Mouse (Mus musculus): ENCODE measurements around the gene Sfr1. TPM values are rescaled to one million over a fixed set of nuclear protein-coding genes. Genes with fewer than 3 reads are reported as not detected.
A peak's percentile ranks its signal among the peaks of the same experiment; 100 is the strongest.

Gene Sfr1
- polyA plus RNA-seq, 1 experiment from 2014 or later = 217 TPM

GRCm38 (mm10) chr19:47750391-47750790 lies 18.9 kb downstream of the Sfr1 start:
- 87% methylated on average over 5 of the region's 5 CpGs for WGBS
- Histone ChIP-seq H3K4me1 (ENCODE audit: control insufficient read depth in 2 of 2, insufficient read depth in 2 of 2, low read length in 2 of 2) (no peaks in the 10 kb centered on the region; a peak in 1 of 4 replicates), H3K4me2 (ENCODE audit: low read length) (no peak overlapping the region), H3K4me3 (ENCODE audit: control insufficient read depth in 1 of 2, insufficient read depth in 1 of 2, low read depth in 1 of 2, low read length in 2 of 2) (no peak overlapping the region), H3K9me3 (ENCODE audit: control insufficient read depth, low read length) (no peaks in the 10 kb centered on the region), H3K27me3 (ENCODE audit: control insufficient read depth, insufficient read depth, low read length) (no peaks in the 10 kb centered on the region), H3K9ac (ENCODE audit: low read length) (no peak overlapping the region), H3K27ac (replicated peaks in 1 of 2; ENCODE audit: control insufficient read depth in 1 of 2, insufficient read depth in 1 of 2, low read depth in 2 of 2, low read length in 2 of 2) (no peak overlapping the region), H3K36me3 (ENCODE audit: control insufficient read depth, insufficient read depth, low read length) (no peaks in the 10 kb centered on the region)
- no peak for ATAC-seq (ENCODE audit: insufficient number of reproducible peaks, insufficient read depth, low FRiP score, low read depth)

- no peaks in the 10 kb centered on the region for H3K27me3 ChIP-seq (ENCODE audit: control insufficient read depth, insufficient read depth, low read length)
- WGBS = 90% methylated on average over 9 of the region's 9 CpGs
- ATAC-seq (ENCODE audit: insufficient number of reproducible peaks, insufficient read depth, low FRiP score, low read depth) = no peak
- H3K4me2 ChIP-seq (ENCODE audit: low read length) = no peak overlapping the region
- no peak overlapping the region for H3K9ac ChIP-seq (ENCODE audit: low read length)
- no peak overlapping the region for H3K4me3 ChIP-seq (ENCODE audit: control insufficient read depth in 1 of 2, insufficient read depth in 1 of 2, low read depth in 1 of 2, low read length in 2 of 2)
- H3K36me3 ChIP-seq (ENCODE audit: control insufficient read depth, insufficient read depth, low read length) = no peaks in the 10 kb centered on the region
- H3K4me1 ChIP-seq (ENCODE audit: control insufficient read depth in 2 of 2, insufficient read depth in 2 of 2, low read length in 2 of 2) = no peaks in the 10 kb centered on the region
- H3K9me3 ChIP-seq (ENCODE audit: control insufficient read depth, low read length) = no peaks in the 10 kb centered on the region
- H3K27ac ChIP-seq (replicated peaks in 1 of 2; ENCODE audit: control insufficient read depth in 1 of 2, insufficient read depth in 1 of 2, low read depth in 2 of 2, low read length in 2 of 2) = no peak overlapping the region
Measured at GRCm38 (mm10) chr19:47752456-47752855, 21.0 kb downstream of the Sfr1 start.

GRCm38 (mm10) chr19:47753921-47754320 lies 22.4 kb downstream of the Sfr1 start:
- H3K9ac ChIP-seq (ENCODE audit: low read length) = no peak overlapping the region
- no peaks in the 10 kb centered on the region for H3K9me3 ChIP-seq (ENCODE audit: control insufficient read depth, low read length)
- no peaks in the 10 kb centered on the region for H3K27me3 ChIP-seq (ENCODE audit: control insufficient read depth, insufficient read depth, low read length)
- WGBS = 90% methylated on average over 4 of the region's 4 CpGs
- H3K4me3 ChIP-seq (ENCODE audit: control insufficient read depth in 1 of 2, insufficient read depth in 1 of 2, low read depth in 1 of 2, low read length in 2 of 2) = no peak overlapping the region
- no peak for ATAC-seq (ENCODE audit: insufficient number of reproducible peaks, insufficient read depth, low FRiP score, low read depth)
- H3K4me2 ChIP-seq (ENCODE audit: low read length) = no peak overlapping the region
- no peaks in the 10 kb centered on the region for H3K4me1 ChIP-seq (ENCODE audit: control insufficient read depth in 2 of 2, insufficient read depth in 2 of 2, low read length in 2 of 2)
- H3K36me3 ChIP-seq (ENCODE audit: control insufficient read depth, insufficient read depth, low read length) = no peaks in the 10 kb centered on the region
- H3K27ac ChIP-seq (replicated peaks in 1 of 2; ENCODE audit: control insufficient read depth in 1 of 2, insufficient read depth in 1 of 2, low read depth in 2 of 2, low read length in 2 of 2) = no peak overlapping the region

DNA sequence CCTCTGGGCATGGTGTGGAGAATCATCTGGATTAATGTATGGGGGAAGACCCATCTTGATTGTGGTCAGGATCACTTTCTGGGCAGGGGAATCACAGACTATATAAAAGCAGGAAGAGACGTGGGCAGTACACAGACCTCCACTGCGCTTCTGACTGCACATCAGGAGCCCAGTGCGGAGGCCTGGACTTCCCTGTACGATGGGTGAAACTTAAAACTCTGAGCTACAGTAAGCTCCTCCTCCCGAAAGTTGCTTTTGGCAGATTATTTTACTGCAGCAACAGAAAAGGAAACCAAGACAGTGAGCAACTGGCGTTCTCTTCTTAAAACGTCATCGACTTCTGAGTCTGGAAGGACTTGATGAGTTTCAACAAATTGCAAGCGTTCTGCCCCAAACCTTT lies 23.4 kb downstream of the Sfr1 start:
- no peaks in the 10 kb centered on the region for H3K4me1 ChIP-seq (ENCODE audit: control insufficient read depth in 2 of 2, insufficient read depth in 2 of 2, low read length in 2 of 2)
- H3K9me3 ChIP-seq (ENCODE audit: control insufficient read depth, low read length) = no peaks in the 10 kb centered on the region
- no peak for ATAC-seq (ENCODE audit: insufficient number of reproducible peaks, insufficient read depth, low FRiP score, low read depth)
- H3K27ac ChIP-seq (replicated peaks in 1 of 2; ENCODE audit: control insufficient read depth in 1 of 2, insufficient read depth in 1 of 2, low read depth in 2 of 2, low read length in 2 of 2) = no peak overlapping the region
- no peaks in the 10 kb centered on the region for H3K27me3 ChIP-seq (ENCODE audit: control insufficient read depth, insufficient read depth, low read length)
- 89% methylated on average over 9 of the region's 9 CpGs for WGBS
- no peaks in the 10 kb centered on the region for H3K36me3 ChIP-seq (ENCODE audit: control insufficient read depth, insufficient read depth, low read length)
- no peak overlapping the region for H3K4me3 ChIP-seq (ENCODE audit: control insufficient read depth in 1 of 2, insufficient read depth in 1 of 2, low read depth in 1 of 2, low read length in 2 of 2)
- no peak overlapping the region for H3K9ac ChIP-seq (ENCODE audit: low read length)
- H3K4me2 ChIP-seq (ENCODE audit: low read length) = no peak overlapping the region

- Histone ChIP-seq H3K36me3 (ENCODE audit: control insufficient read depth, insufficient read depth, low read length) (no peaks in the 10 kb centered on the region), H3K9me3 (ENCODE audit: control insufficient read depth, low read length) (no peaks in the 10 kb centered on the region), H3K4me3 (ENCODE audit: control insufficient read depth in 1 of 2, insufficient read depth in 1 of 2, low read depth in 1 of 2, low read length in 2 of 2) (peak overlapping the region; percentile 31 to 41), H3K27me3 (ENCODE audit: control insufficient read depth, insufficient read depth, low read length) (no peaks in the 10 kb centered on the region), H3K27ac (replicated peaks in 1 of 2; ENCODE audit: control insufficient read depth in 1 of 2, insufficient read depth in 1 of 2, low read depth in 2 of 2, low read length in 2 of 2) (no peak overlapping the region), H3K4me1 (ENCODE audit: control insufficient read depth in 2 of 2, insufficient read depth in 2 of 2, low read length in 2 of 2) (no peaks in the 10 kb centered on the region), H3K4me2 (ENCODE audit: low read length) (peak overlapping the region; percentile 61), H3K9ac (ENCODE audit: low read length) (peak overlapping the region; percentile 31; the same call in 1 of the 2 replicates)
- 42% methylated on average over 19 of the region's 19 CpGs for WGBS
- no peak for ATAC-seq (ENCODE audit: insufficient number of reproducible peaks, insufficient read depth, low FRiP score, low read depth)
Measured at GRCm38 (mm10) chr19:47755625-47756024, 24.1 kb downstream of the Sfr1 start.

DNA sequence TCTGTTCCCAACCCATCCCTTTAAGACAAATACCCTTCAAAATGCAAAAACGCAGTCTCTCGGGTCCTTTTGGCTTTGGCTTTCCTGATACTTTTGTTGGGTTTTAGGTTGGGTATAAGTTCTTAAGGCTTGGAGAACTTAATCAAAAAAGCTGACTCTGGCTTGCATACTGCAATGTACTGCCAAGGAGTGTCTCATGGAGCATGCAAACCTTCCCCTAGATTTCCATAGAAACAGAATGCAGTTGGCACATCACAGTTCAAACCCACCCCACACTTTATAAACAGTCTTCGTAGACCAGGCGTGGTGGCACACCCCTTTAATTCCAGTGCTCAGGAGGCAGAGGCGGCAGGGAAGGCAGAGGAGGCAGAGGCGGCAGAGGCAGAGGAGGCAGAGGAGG lies 46.4 kb downstream of the Sfr1 start:
- no peak overlapping the region for H3K9ac ChIP-seq (ENCODE audit: low read length)
- no peaks in the 10 kb centered on the region for H3K27me3 ChIP-seq (ENCODE audit: control insufficient read depth, insufficient read depth, low read length)
- WGBS = 72% methylated on average over 6 of the region's 6 CpGs
- H3K9me3 ChIP-seq (ENCODE audit: control insufficient read depth, low read length) = no peaks in the 10 kb centered on the region
- no peak overlapping the region for H3K4me2 ChIP-seq (ENCODE audit: low read length)
- no peaks in the 10 kb centered on the region for H3K4me1 ChIP-seq (ENCODE audit: control insufficient read depth in 2 of 2, insufficient read depth in 2 of 2, low read length in 2 of 2)
- H3K27ac ChIP-seq (replicated peaks in 1 of 2; ENCODE audit: control insufficient read depth in 1 of 2, insufficient read depth in 1 of 2, low read depth in 2 of 2, low read length in 2 of 2) = no peak overlapping the region
- H3K4me3 ChIP-seq (ENCODE audit: control insufficient read depth in 1 of 2, insufficient read depth in 1 of 2, low read depth in 1 of 2, low read length in 2 of 2) = no peak overlapping the region
- H3K36me3 ChIP-seq (ENCODE audit: control insufficient read depth, insufficient read depth, low read length) = no peaks in the 10 kb centered on the region
- no peak for ATAC-seq (ENCODE audit: insufficient number of reproducible peaks, insufficient read depth, low FRiP score, low read depth)

DNA sequence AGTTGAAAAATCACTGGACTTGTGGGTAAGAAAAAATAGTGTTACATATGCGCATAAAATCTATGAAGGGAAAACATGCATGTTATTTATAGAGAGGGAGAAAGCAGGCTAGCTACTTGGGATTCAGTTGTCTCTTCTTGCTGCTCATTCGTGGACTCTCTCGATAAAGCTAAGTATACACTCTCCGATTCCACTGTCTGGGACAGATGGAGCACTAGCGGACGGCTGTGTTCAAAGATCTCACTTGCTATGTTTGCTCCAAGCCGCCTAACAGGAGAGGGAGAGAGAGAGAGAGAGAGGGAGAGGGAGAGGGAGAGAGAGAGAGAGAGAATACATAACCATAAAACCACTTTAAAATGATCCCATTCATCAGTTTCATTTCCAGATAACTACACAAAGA lies 48.7 kb downstream of the Sfr1 start:
- Histone ChIP-seq H3K27me3 (ENCODE audit: control insufficient read depth, insufficient read depth, low read length) (no peaks in the 10 kb centered on the region), H3K4me2 (ENCODE audit: low read length) (no peak overlapping the region), H3K4me1 (ENCODE audit: control insufficient read depth in 2 of 2, insufficient read depth in 2 of 2, low read length in 2 of 2) (no peaks in the 10 kb centered on the region), H3K36me3 (ENCODE audit: control insufficient read depth, insufficient read depth, low read length) (no peaks in the 10 kb centered on the region), H3K9ac (ENCODE audit: low read length) (no peak overlapping the region), H3K27ac (replicated peaks in 1 of 2; ENCODE audit: control insufficient read depth in 1 of 2, insufficient read depth in 1 of 2, low read depth in 2 of 2, low read length in 2 of 2) (no peak overlapping the region), H3K9me3 (ENCODE audit: control insufficient read depth, low read length) (no peaks in the 10 kb centered on the region), H3K4me3 (ENCODE audit: control insufficient read depth in 1 of 2, insufficient read depth in 1 of 2, low read depth in 1 of 2, low read length in 2 of 2) (no peak overlapping the region)
- ATAC-seq (ENCODE audit: insufficient number of reproducible peaks, insufficient read depth, low FRiP score, low read depth) = no peak
- WGBS = 84% methylated on average over 7 of the region's 7 CpGs

- no peaks in the 10 kb centered on the region for H3K27me3 ChIP-seq (ENCODE audit: control insufficient read depth, insufficient read depth, low read length)
- 70% methylated on average over 11 of the region's 11 CpGs for WGBS
Measured at GRCm38 (mm10) chr19:47780972-47781371, 49.5 kb downstream of the Sfr1 start.

More at GRCm38 (mm10) chr19:47780972-47781371, 49.5 kb downstream of the Sfr1 start:
- ATAC-seq (ENCODE audit: insufficient number of reproducible peaks, insufficient read depth, low FRiP score, low read depth) = no peak
- Histone ChIP-seq H3K27ac (replicated peaks in 1 of 2; ENCODE audit: control insufficient read depth in 1 of 2, insufficient read depth in 1 of 2, low read depth in 2 of 2, low read length in 2 of 2) (no peak overlapping the region), H3K36me3 (ENCODE audit: control insufficient read depth, insufficient read depth, low read length) (no peaks in the 10 kb centered on the region), H3K9me3 (ENCODE audit: control insufficient read depth, low read length) (no peaks in the 10 kb centered on the region), H3K4me2 (ENCODE audit: low read length) (no peak overlapping the region), H3K4me1 (ENCODE audit: control insufficient read depth in 2 of 2, insufficient read depth in 2 of 2, low read length in 2 of 2) (no peaks in the 10 kb centered on the region), H3K9ac (ENCODE audit: low read length) (no peak overlapping the region), H3K4me3 (ENCODE audit: control insufficient read depth in 1 of 2, insufficient read depth in 1 of 2, low read depth in 1 of 2, low read length in 2 of 2) (no peak overlapping the region)

All from heart, embryonic 14.5 days (tissue).